Mouse (Mus musculus) hindlimb bud, embryonic 11.5 days (tissue): ENCODE measurements at regions not wholly inside any gene's neighbourhood (a gene's known extent, or its start where the extent isn't known, plus 50 kb on each side); places are given as distances from the start of the nearest gene placed in this dataset.

Source experiments
- DNase-seq: peaks from one replicate; pipeline ENCODE4 v3.0.0-alpha.2; 2012; ENCODE audit warnings: low read depth, low spot score; ENCODE audit errors: extremely low spot score

- no peak for DNase-seq
Measured at GRCm38 (mm10) chr16:47081896-47082295, 583.6 kb upstream of the Nectin3 start.

GRCm38 (mm10) chr16:47080330-47080729 is 582.0 kb upstream of the Nectin3 start:
- no peak for DNase-seq

GRCm38 (mm10) chr16:47059293-47059963 is 561.1 kb upstream of the Nectin3 start:
- no peak for DNase-seq

GRCm38 (mm10) chr16:47058811-47059210 is 560.5 kb upstream of the Nectin3 start:
- no peak for DNase-seq

GRCm38 (mm10) chr16:47025971-47026370 is 527.6 kb upstream of the Nectin3 start:
- no peak for DNase-seq

- no peak for DNase-seq
Measured at GRCm38 (mm10) chr16:47017486-47017885, 519.2 kb upstream of the Nectin3 start.

GRCm38 (mm10) chr16:46982910-46983600 is 484.7 kb upstream of the Nectin3 start:
- no peak for DNase-seq

GRCm38 (mm10) chr16:46982272-46982909 is 484.1 kb upstream of the Nectin3 start:
- DNase-seq, result no peak

- DNase-seq, result no peak
Measured at GRCm38 (mm10) chr16:46965741-46966140, 467.4 kb upstream of the Nectin3 start.

GRCm38 (mm10) chr16:46956990-46957389 is 458.7 kb upstream of the Nectin3 start:
- no peak for DNase-seq

GRCm38 (mm10) chr16:46926060-46926459 is 427.7 kb upstream of the Nectin3 start:
- DNase-seq, result no peak

GRCm38 (mm10) chr16:46894576-46895203 is 396.4 kb upstream of the Nectin3 start:
- no peak for DNase-seq

GRCm38 (mm10) chr16:46878739-46879138 is 380.4 kb upstream of the Nectin3 start:
- no peak for DNase-seq

- DNase-seq, result no peak
Measured at GRCm38 (mm10) chr16:46863959-46864358, 365.6 kb upstream of the Nectin3 start.

GRCm38 (mm10) chr16:46849534-46849933 is 351.2 kb upstream of the Nectin3 start:
- DNase-seq, result no peak

- no peak for DNase-seq
Measured at GRCm38 (mm10) chr16:46848755-46849154, 350.4 kb upstream of the Nectin3 start.

- peak; percentile 1 for DNase-seq
Measured at GRCm38 (mm10) chr16:46847707-46848356, 349.5 kb upstream of the Nectin3 start.

GRCm38 (mm10) chr16:46841179-46841578 is 342.9 kb upstream of the Nectin3 start:
- no peak for DNase-seq

GRCm38 (mm10) chr16:46840764-46841163 is 342.4 kb upstream of the Nectin3 start:
- DNase-seq, result no peak

GRCm38 (mm10) chr16:46825147-46825546 is 326.8 kb upstream of the Nectin3 start:
- no peak for DNase-seq

- DNase-seq, result no peak
Measured at GRCm38 (mm10) chr16:46822753-46823152, 324.4 kb upstream of the Nectin3 start.
